Mouse (Mus musculus): Measurements from ENCODE around the gene Slc35d1. TPM values are rescaled to one million over a fixed set of nuclear protein-coding genes. Genes with fewer than 3 reads are reported as not detected.

Slc35d1 gene
- total and polyA plus RNA-seq, 3 experiments: 6.0 to 11.5 (median 8.7) TPM

DNA sequence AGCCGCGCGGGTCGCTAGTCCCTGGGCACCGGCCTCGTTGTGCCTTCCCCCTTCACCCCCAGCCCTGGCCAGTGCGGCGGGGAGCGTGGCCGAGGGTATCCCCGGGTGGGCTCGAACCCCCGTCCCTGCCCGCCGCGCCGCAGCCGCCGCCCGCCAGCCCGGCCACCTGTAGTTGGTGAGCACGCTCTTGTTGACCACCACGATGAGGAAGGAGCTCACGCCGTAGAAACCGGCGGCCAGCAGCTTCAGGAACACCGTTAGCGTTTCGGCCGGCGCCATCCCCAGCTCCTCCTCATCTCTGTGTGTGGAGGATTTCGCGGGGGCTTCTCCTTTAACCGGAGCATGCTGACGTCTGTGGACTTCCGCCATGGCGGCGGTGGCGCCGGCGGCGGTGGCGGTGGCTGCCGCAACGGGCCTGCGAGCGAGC lies 453 bp downstream of the Slc35d1 start:
- H3K4me2 ChIP-seq (ENCODE audit: insufficient read depth, low read depth, poor library complexity, severe bottlenecking): peak overlapping the region; percentile 72; the same call in 1 of the 2 replicates
- H3K27ac ChIP-seq (ENCODE audit: insufficient read depth, low read depth): peak overlapping the region; percentile 55

DNA sequence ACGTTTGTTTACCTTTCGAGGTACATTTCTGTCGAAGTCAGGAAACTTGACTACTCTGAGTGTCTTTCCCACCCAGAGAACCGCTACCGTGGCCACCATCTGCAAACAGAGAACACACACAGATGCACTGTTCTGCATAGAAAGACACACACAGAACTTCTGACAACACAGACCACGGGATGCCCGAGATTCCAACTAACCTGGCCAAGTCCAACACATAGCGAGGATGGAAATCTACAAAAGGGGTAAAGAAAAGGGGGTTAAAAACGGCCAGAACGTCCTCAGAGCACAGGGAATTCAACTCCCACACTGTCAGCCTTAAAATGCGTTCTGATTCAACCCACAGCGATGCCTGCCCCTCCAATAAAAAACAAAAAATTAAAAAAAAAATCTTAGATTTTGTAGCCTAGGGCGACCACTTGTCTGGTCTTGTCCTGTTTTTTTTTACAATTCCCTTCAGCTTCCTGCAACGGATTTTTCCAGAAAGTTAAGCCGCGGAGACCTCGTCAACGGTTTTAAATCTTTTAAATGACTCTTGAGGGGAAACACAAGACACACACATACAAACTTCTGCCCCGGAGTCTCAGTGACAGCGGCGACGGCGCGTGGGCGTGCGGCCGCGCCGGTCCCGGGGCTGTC lies 986 bp downstream of the Slc35d1 start:
- Histone ChIP-seq H3K79me2 (replicated peaks; ENCODE audit: control insufficient read depth, extremely low read depth, insufficient read depth, poor library complexity, severe bottlenecking) (peaks cover 13% of the 10 kb centered on the region), H3K4me1 (ENCODE audit: control insufficient read depth in 1 of 2, insufficient read depth in 2 of 2) (peaks cover 7 to 27% of the 10 kb centered on the region in 2 experiments), H3K27ac (ENCODE audit: insufficient read depth, low read depth) (peak overlapping the region; percentile 55), H3K9ac (ENCODE audit: insufficient read depth, low read depth) (peak overlapping the region; percentile 95), H3K4me2 (ENCODE audit: insufficient read depth, low read depth, poor library complexity, severe bottlenecking) (peak overlapping the region; percentile 72), H3K9me3 (replicated peaks; ENCODE audit: low read length) (no peaks in the 10 kb centered on the region), H3K4me3 (replicated peaks in 1 of 3; ENCODE audit: low read depth in 2 of 3, low read length in 2 of 3, poor library complexity in 1 of 3) (peak overlapping the region; percentile 68 to 95 (median 84)), H3K36me3 (replicated peaks in 1 of 2; ENCODE audit: control insufficient read depth in 1 of 2, insufficient read depth in 1 of 2, low read length in 1 of 2) (peaks cover 9 to 33% of the 10 kb centered on the region in 2 experiments), H3K27me3 (replicated peaks) (no peaks in the 10 kb centered on the region)
- DNase-seq (ENCODE audit: extremely low read depth): peak; percentile 15
- in situ Hi-C loops (cut with MboI; ENCODE audit: low pct_ligation_motif_present, low pct_unique_long_range_greater_than_20kb, low sequenced_read_pairs): no loop called here
- dilution Hi-C loops (cut with MboI; ENCODE audit: extremely low pct_ligation_motif_present, extremely low pct_unique_long_range_greater_than_20kb, low sequenced_read_pairs): no loop called here
- TF ChIP-seq E2F4 (IDR thresholded peaks at IDR 0.05; ENCODE audit: insufficient replicate concordance, low read depth, low read length) (no peak), CTCF (conservative IDR thresholded peaks at IDR 0.05 in 1 of 2, IDR thresholded peaks at IDR 0.05 in 1 of 2; ENCODE audit: low read depth in 2 of 2, low read length in 2 of 2) (no peak), TBP (conservative IDR thresholded peaks at IDR 0.05; ENCODE audit: low read depth, low read length) (no peak), BHLHE40 (IDR thresholded peaks at IDR 0.05; ENCODE audit: low read depth, low read length) (no peak), SIN3A (IDR thresholded peaks at IDR 0.05; ENCODE audit: low read length) (peak; percentile 45), MYC (IDR thresholded peaks at IDR 0.05; ENCODE audit: low read depth, low read length) (no peak), ELF1 (IDR thresholded peaks at IDR 0.05; ENCODE audit: low read depth, low read length) (no peak), MAFK (IDR thresholded peaks at IDR 0.05; ENCODE audit: insufficient replicate concordance, low read length) (no peak), MXI1 (IDR thresholded peaks at IDR 0.05; ENCODE audit: low read depth, low read length) (peak; percentile 68), CHD2 (IDR thresholded peaks at IDR 0.05; ENCODE audit: low read length) (no peak), JUND (conservative IDR thresholded peaks at IDR 0.05; ENCODE audit: low read depth, low read length) (no peak), CHD1 (IDR thresholded peaks at IDR 0.05; ENCODE audit: low read depth, low read length) (peak; percentile 64; the same call in 1 of the 2 replicates), UBTF (IDR thresholded peaks at IDR 0.05; ENCODE audit: low read depth, low read length) (0 out of 2 replicates have a peak, but pooled peaks have one; percentile 22)

More for the DNA sequence above, 453 bp downstream of the Slc35d1 start:
- Histone ChIP-seq H3K79me2 (replicated peaks; ENCODE audit: control insufficient read depth, extremely low read depth, insufficient read depth, poor library complexity, severe bottlenecking) (peaks cover 13% of the 10 kb centered on the region), H3K4me1 (ENCODE audit: control insufficient read depth in 1 of 2, insufficient read depth in 2 of 2) (peaks cover 7 to 27% of the 10 kb centered on the region in 2 experiments), H3K9me3 (replicated peaks; ENCODE audit: low read length) (no peaks in the 10 kb centered on the region), H3K27me3 (replicated peaks) (no peaks in the 10 kb centered on the region), H3K4me3 (replicated peaks in 1 of 3; ENCODE audit: low read depth in 2 of 3, low read length in 2 of 3, poor library complexity in 1 of 3) (peak overlapping the region; percentile 68 to 95 (median 84)), H3K9ac (ENCODE audit: insufficient read depth, low read depth) (peak overlapping the region; percentile 95), H3K36me3 (replicated peaks in 1 of 2; ENCODE audit: control insufficient read depth in 1 of 2, insufficient read depth in 1 of 2, low read length in 1 of 2) (peaks cover 7 to 27% of the 10 kb centered on the region in 2 experiments)
- dilution Hi-C loops (cut with MboI; ENCODE audit: extremely low pct_ligation_motif_present, extremely low pct_unique_long_range_greater_than_20kb, low sequenced_read_pairs) (no loop called here), in situ Hi-C loops (cut with MboI; ENCODE audit: low pct_ligation_motif_present, low pct_unique_long_range_greater_than_20kb, low sequenced_read_pairs) (no loop called here)
- DNase-seq (ENCODE audit: extremely low read depth): peak; percentile 45
- TF ChIP-seq TCF12 (IDR thresholded peaks at IDR 0.05; ENCODE audit: low read depth, low read length) (peak; percentile 56), MAFK (IDR thresholded peaks at IDR 0.05; ENCODE audit: insufficient replicate concordance, low read length) (no peak), ZNF384 (IDR thresholded peaks at IDR 0.05; ENCODE audit: low read depth, low read length) (no peak), POLR2AphosphoS2 (IDR thresholded peaks at IDR 0.05; ENCODE audit: low read depth, low read length) (no peak), BHLHE40 (IDR thresholded peaks at IDR 0.05; ENCODE audit: low read depth, low read length) (no peak), POLR2A (IDR thresholded peaks at IDR 0.05; ENCODE audit: low read depth, low read length) (peak; percentile 62), IRF4 (IDR thresholded peaks at IDR 0.05; ENCODE audit: low read depth, low read length) (no peak), USF1 (IDR thresholded peaks at IDR 0.05; ENCODE audit: low read depth, low read length) (no peak), RAD21 (IDR thresholded peaks at IDR 0.05; ENCODE audit: low read depth, low read length) (no peak), EP300 (IDR thresholded peaks at IDR 0.05; ENCODE audit: low read length) (no peak), KAT2A (IDR thresholded peaks at IDR 0.05; ENCODE audit: insufficient replicate concordance, low read length) (no peak), JUND (conservative IDR thresholded peaks at IDR 0.05; ENCODE audit: low read depth, low read length) (no peak), PAX5 (IDR thresholded peaks at IDR 0.05; ENCODE audit: low read length) (no peak), MYC (IDR thresholded peaks at IDR 0.05; ENCODE audit: low read depth, low read length) (no peak), MAX (IDR thresholded peaks at IDR 0.05; ENCODE audit: low read length) (0 out of 2 replicates have a peak, but pooled peaks have one; percentile 20), CHD1 (IDR thresholded peaks at IDR 0.05; ENCODE audit: low read depth, low read length) (no peak), UBTF (IDR thresholded peaks at IDR 0.05; ENCODE audit: low read depth, low read length) (no peak; the same call in 1 of the 2 replicates), JUN (IDR thresholded peaks at IDR 0.05; ENCODE audit: insufficient read depth, low read depth, low read length) (no peak), MXI1 (IDR thresholded peaks at IDR 0.05; ENCODE audit: low read depth, low read length) (no peak; the same call in none of the 2 replicates), HCFC1 (IDR thresholded peaks at IDR 0.05; ENCODE audit: low read depth, low read length) (peak; percentile 45; the same call in 1 of the 2 replicates), CTCF (conservative IDR thresholded peaks at IDR 0.05 in 1 of 2, IDR thresholded peaks at IDR 0.05 in 1 of 2; ENCODE audit: low read depth in 2 of 2, low read length in 2 of 2) (no peak), ELF1 (IDR thresholded peaks at IDR 0.05; ENCODE audit: low read depth, low read length) (peak; percentile 66), ZKSCAN1 (IDR thresholded peaks at IDR 0.05; ENCODE audit: borderline replicate concordance, low read depth, low read length) (no peak), GABPA (IDR thresholded peaks at IDR 0.05; ENCODE audit: insufficient replicate concordance, low read depth, low read length) (no peak), NRF1 (IDR thresholded peaks at IDR 0.05; ENCODE audit: low read depth, low read length) (no peak), NELFE (IDR thresholded peaks at IDR 0.05; ENCODE audit: low read depth, low read length) (0 out of 2 replicates have a peak, but pooled peaks have one; percentile 22), MAZ (IDR thresholded peaks at IDR 0.05; ENCODE audit: low read depth, low read length) (no peak), SMC3 (IDR thresholded peaks at IDR 0.05; ENCODE audit: low read depth, low read length) (no peak), ETS1 (conservative IDR thresholded peaks at IDR 0.05; ENCODE audit: low read depth, low read length) (no peak), ZMIZ1 (IDR thresholded peaks at IDR 0.05; ENCODE audit: low read depth, low read length) (no peak; the same call in 1 of the 2 replicates), RCOR1 (conservative IDR thresholded peaks at IDR 0.05; ENCODE audit: low read depth, low read length) (no peak), USF2 (conservative IDR thresholded peaks at IDR 0.05; ENCODE audit: low read depth, low read length) (no peak), SIN3A (IDR thresholded peaks at IDR 0.05; ENCODE audit: low read length) (0 out of 2 replicates have a peak, but pooled peaks have one; percentile 7), CHD2 (IDR thresholded peaks at IDR 0.05; ENCODE audit: low read length) (no peak), MEF2A (IDR thresholded peaks at IDR 0.05; ENCODE audit: borderline replicate concordance, low read depth, low read length) (0 out of 2 replicates have a peak, but pooled peaks have one; percentile 5), E2F4 (IDR thresholded peaks at IDR 0.05; ENCODE audit: insufficient replicate concordance, low read depth, low read length) (no peak), ZC3H11A (IDR thresholded peaks at IDR 0.05; ENCODE audit: low read depth, low read length) (no peak), TBP (conservative IDR thresholded peaks at IDR 0.05; ENCODE audit: low read depth, low read length) (0 out of 2 replicates have a peak, but pooled peaks have one; percentile 38)

Measured in CH12.LX (cell line).